Mouse (Mus musculus) stomach, postnatal 0 days (tissue): ENCODE measurements around the gene Palld. TPM values are rescaled to one million over a fixed set of nuclear protein-coding genes. Genes with fewer than 3 reads are reported as not detected.

ENCODE experiments used
- ATAC-seq: fragments of 200-750 bp; cut with Nextera tagmentation; 2 replicates; pipeline ENCODE4 v1.8.0; 2017; ENCODE audit not compliant: low FRiP score, low TSS enrichment
- DNase-seq: peaks from one replicate; pipeline ENCODE4 v3.0.0-alpha.2; 2016; ENCODE audit warnings: low spot score
- H3K27ac ChIP-seq: fragments of 300-500 bp; sonication (generic); replicated peaks from 2 replicates; pipeline ENCODE4 v1.5.1; 2014; ENCODE audit warnings: mild to moderate bottlenecking, control low read depth
- H3K27me3 ChIP-seq: fragments of 300-500 bp; sonication (generic); 2 replicates; pipeline ENCODE4 v1.6.1; 2014; ENCODE audit warnings: low read length; ENCODE audit not compliant: control insufficient read depth, insufficient read depth
- H3K36me3 ChIP-seq: fragments of 300-500 bp; sonication (generic); 2 replicates; pipeline ENCODE4 v1.6.1; 2014; ENCODE audit warnings: low read length, mixed read lengths; ENCODE audit not compliant: control insufficient read depth, insufficient read depth
- H3K4me1 ChIP-seq: fragments of 300-500 bp; sonication (generic); replicated peaks from 2 replicates; pipeline ENCODE4 v1.6.1; 2014; ENCODE audit warnings: antibody characterized with exemption; ENCODE audit not compliant: control insufficient read depth, insufficient read depth
- H3K4me2 ChIP-seq: fragments of 300-500 bp; sonication (generic); replicated peaks from 2 replicates; pipeline ENCODE4 v1.6.1; 2014; ENCODE audit warnings: low read depth, mild to moderate bottlenecking, control low read depth, moderate library complexity
- H3K4me3 ChIP-seq: fragments of 300-500 bp; sonication (generic); 2 replicates; pipeline ENCODE4 v1.5.1; 2014; ENCODE audit warnings: low read depth, low read length, control low read depth
- H3K9ac ChIP-seq: fragments of 300-500 bp; sonication (generic); 2 replicates; pipeline ENCODE4 v1.6.1; 2014; ENCODE audit warnings: mild to moderate bottlenecking, low read length, control low read depth, mixed read lengths
- H3K9me3 ChIP-seq: fragments of 300-500 bp; sonication (generic); 2 replicates; pipeline ENCODE4 v1.6.1; 2016; ENCODE audit warnings: low read length; ENCODE audit not compliant: control insufficient read depth
- CTCF ChIP-seq: IDR thresholded peaks from 2 replicates; pipeline ENCODE4 v1.5.1; 2016; ENCODE audit warnings: antibody characterized with exemption, low read depth, mild to moderate bottlenecking, moderate library complexity
- EP300 ChIP-seq: optimal IDR thresholded peaks from 2 replicates; pipeline ENCODE3; 2016; ENCODE audit warnings: antibody characterized with exemption
- WGBS: fragments of 180-500 bp; shearing (Covaris S2); extraction: QIAGEN DNeasy Blood & Tissue Kit; methylation state at CpG from one replicate; pipeline ENCODE4 v1.1.7; 2014; 5-methylcytosine and 5-hydroxymethylcytosine counted together
- polyA plus RNA-seq: library from polyadenylated mRNA; unstranded; fragments of >200 nt; fragmentation: Nextera tagmentation; extraction: Ambion mirVana; gene quantifications from 2 replicates; pipeline ENCODE4 v1.2.1, GENCODE M21; 2015

The Palld gene
- polyA plus RNA-seq, 1 experiment from 2014 or later = 71.0 TPM

GRCm38 (mm10) chr8:61848581-61849162, 53.8 kb downstream of the Palld start:
- Histone ChIP-seq H3K27me3 (no peaks in the 10 kb centered on the region), H3K4me1 (no peaks in the 10 kb centered on the region), H3K9ac (no peak overlapping the region), H3K4me3 (no peak overlapping the region), H3K27ac (no peak overlapping the region), H3K9me3 (no peaks in the 10 kb centered on the region), H3K36me3 (no peaks in the 10 kb centered on the region), H3K4me2 (no peak overlapping the region)
- ATAC-seq (no peak), DNase-seq (no peak)
- WGBS = 40% methylated on average over 7 of the region's 7 CpGs
- TF ChIP-seq CTCF = no peak
- TF ChIP-seq EP300 = no peak

- WGBS = 60% methylated on average over 5 of the region's 5 CpGs
- no peak for ATAC-seq
Measured at GRCm38 (mm10) chr8:61847494-61847893, 55.0 kb downstream of the Palld start.

GRCm38 (mm10) chr8:61844992-61845391, 57.5 kb downstream of the Palld start:
- Histone ChIP-seq H3K9me3 (no peaks in the 10 kb centered on the region), H3K36me3 (no peaks in the 10 kb centered on the region), H3K4me2 (no peak overlapping the region), H3K4me3 (no peak overlapping the region), H3K27ac (no peak overlapping the region), H3K27me3 (no peaks in the 10 kb centered on the region), H3K9ac (no peak overlapping the region), H3K4me1 (no peaks in the 10 kb centered on the region)
- ATAC-seq (no peak), DNase-seq (no peak)
- TF ChIP-seq CTCF (no peak), EP300 (no peak)
- 47% methylated on average over 2 of the region's 2 CpGs for WGBS

More at GRCm38 (mm10) chr8:61847494-61847893, 55.0 kb downstream of the Palld start:
- no peak for DNase-seq
- Histone ChIP-seq H3K4me1 (no peaks in the 10 kb centered on the region), H3K9me3 (no peaks in the 10 kb centered on the region), H3K36me3 (no peaks in the 10 kb centered on the region), H3K4me2 (no peak overlapping the region), H3K4me3 (no peak overlapping the region), H3K27ac (no peak overlapping the region), H3K9ac (no peak overlapping the region), H3K27me3 (no peaks in the 10 kb centered on the region)
- TF ChIP-seq EP300 = no peak
- TF ChIP-seq CTCF = no peak

- no peak for TF ChIP-seq CTCF
- TF ChIP-seq EP300 = no peak
- DNase-seq (no peak), ATAC-seq (no peak)
- no peak overlapping the region for H3K4me3 ChIP-seq
- no peaks in the 10 kb centered on the region for H3K27me3 ChIP-seq
- no peak overlapping the region for H3K9ac ChIP-seq
- no peaks in the 10 kb centered on the region for H3K36me3 ChIP-seq
- no peak overlapping the region for H3K27ac ChIP-seq
- H3K4me1 ChIP-seq = no peaks in the 10 kb centered on the region
- H3K4me2 ChIP-seq = no peak overlapping the region
- WGBS = 43% methylated on average over 4 of the region's 4 CpGs
- no peaks in the 10 kb centered on the region for H3K9me3 ChIP-seq
Measured at GRCm38 (mm10) chr8:61844575-61844974, 57.9 kb downstream of the Palld start.

GRCm38 (mm10) chr8:61843776-61844175, 58.7 kb downstream of the Palld start:
- no peak overlapping the region for H3K27ac ChIP-seq
- ATAC-seq (no peak), DNase-seq (no peak)
- no peaks in the 10 kb centered on the region for H3K36me3 ChIP-seq
- H3K27me3 ChIP-seq = no peaks in the 10 kb centered on the region
- TF ChIP-seq EP300 = no peak
- TF ChIP-seq CTCF = no peak
- no peak overlapping the region for H3K4me3 ChIP-seq
- no peak overlapping the region for H3K4me2 ChIP-seq
- H3K9me3 ChIP-seq = no peaks in the 10 kb centered on the region
- no peak overlapping the region for H3K9ac ChIP-seq
- H3K4me1 ChIP-seq = no peaks in the 10 kb centered on the region
- 80% methylated on average over 8 of the region's 8 CpGs for WGBS

GRCm38 (mm10) chr8:61833211-61833610, 69.3 kb downstream of the Palld start:
- DNase-seq (no peak), ATAC-seq (no peak)
- H3K9ac ChIP-seq = no peak overlapping the region
- H3K9me3 ChIP-seq = no peaks in the 10 kb centered on the region
- no peaks in the 10 kb centered on the region for H3K4me1 ChIP-seq
- H3K4me2 ChIP-seq = no peak overlapping the region
- no peaks in the 10 kb centered on the region for H3K27me3 ChIP-seq
- TF ChIP-seq EP300 = no peak
- no peak for TF ChIP-seq CTCF
- H3K36me3 ChIP-seq = no peaks in the 10 kb centered on the region
- 87% methylated on average over 3 of the region's 3 CpGs for WGBS
- H3K27ac ChIP-seq = no peak overlapping the region
- H3K4me3 ChIP-seq = no peak overlapping the region
